Mouse (Mus musculus): ENCODE data around the gene Ifrd2. TPM values are rescaled to one million over a fixed set of nuclear protein-coding genes. Genes with fewer than 3 reads are reported as not detected.

Gene Ifrd2
- total RNA-seq, 2 experiments from 2014 or later = 40.9 to 41.4 TPM

GRCm38 (mm10) chr9:107618098-107618497, 30.7 kb downstream of the Ifrd2 start:
- DNase-seq (ENCODE audit: low spot score in 2 of 2) = no peak

GRCm38 (mm10) chr9:107618778-107619545, 31.5 kb downstream of the Ifrd2 start:
- no peak for DNase-seq (ENCODE audit: low spot score in 2 of 2)

- DNase-seq (ENCODE audit: low spot score in 2 of 2) = no peak
These were observed 32.1 kb downstream of the Ifrd2 start for GRCm38 (mm10) chr9:107619546-107619879.

GRCm38 (mm10) chr9:107620954-107621353, 33.5 kb downstream of the Ifrd2 start:
- DNase-seq (ENCODE audit: low spot score in 2 of 2) = no peak

- DNase-seq (ENCODE audit: low spot score in 2 of 2) = no peak
These were observed 37.1 kb downstream of the Ifrd2 start for GRCm38 (mm10) chr9:107624539-107624938.

- no peak for DNase-seq (ENCODE audit: low spot score in 2 of 2)
These were observed 37.5 kb downstream of the Ifrd2 start for GRCm38 (mm10) chr9:107624951-107625350.

- DNase-seq (ENCODE audit: low spot score in 2 of 2) = no peak
These were observed 38.1 kb downstream of the Ifrd2 start for GRCm38 (mm10) chr9:107625351-107626128.

- DNase-seq (ENCODE audit: low spot score in 2 of 2) = no peak
These were observed 38.9 kb downstream of the Ifrd2 start for GRCm38 (mm10) chr9:107626158-107626843.

GRCm38 (mm10) chr9:107626844-107627277, 39.4 kb downstream of the Ifrd2 start:
- peak; percentile 57 to 75 for DNase-seq (ENCODE audit: low spot score in 2 of 2)

- no peak for DNase-seq (ENCODE audit: low spot score in 2 of 2)
These were observed 40.2 kb downstream of the Ifrd2 start for GRCm38 (mm10) chr9:107627387-107628255.

- DNase-seq (ENCODE audit: low spot score in 2 of 2) = no peak
These were observed 41.4 kb downstream of the Ifrd2 start for GRCm38 (mm10) chr9:107628721-107629410.

- DNase-seq (ENCODE audit: low spot score in 2 of 2) = no peak
These were observed 41.9 kb downstream of the Ifrd2 start for GRCm38 (mm10) chr9:107629411-107629730.

- DNase-seq (ENCODE audit: low spot score in 2 of 2) = no peak
These were observed 42.5 kb downstream of the Ifrd2 start for GRCm38 (mm10) chr9:107629901-107630425.

- DNase-seq (ENCODE audit: low spot score in 2 of 2) = no peak
These were observed 43.1 kb downstream of the Ifrd2 start for GRCm38 (mm10) chr9:107630576-107630975.

GRCm38 (mm10) chr9:107631311-107631826, 43.9 kb downstream of the Ifrd2 start:
- DNase-seq (ENCODE audit: low spot score in 2 of 2) = no peak

- no peak for DNase-seq (ENCODE audit: low spot score in 2 of 2)
These were observed 44.4 kb downstream of the Ifrd2 start for GRCm38 (mm10) chr9:107631861-107632260.

GRCm38 (mm10) chr9:107632478-107632877, 45.0 kb downstream of the Ifrd2 start:
- DNase-seq (ENCODE audit: low spot score in 2 of 2) = no peak

GRCm38 (mm10) chr9:107633091-107633660, 45.7 kb downstream of the Ifrd2 start:
- DNase-seq (ENCODE audit: low spot score in 2 of 2) = peak; percentile 57 to 71

GRCm38 (mm10) chr9:107633661-107634405, 46.4 kb downstream of the Ifrd2 start:
- no peak for DNase-seq (ENCODE audit: low spot score in 2 of 2)

All from adrenal gland, postnatal 4 days (tissue).